Mouse (Mus musculus): ENCODE measurements around the gene Ccdc34.

Gene Ccdc34

DNA sequence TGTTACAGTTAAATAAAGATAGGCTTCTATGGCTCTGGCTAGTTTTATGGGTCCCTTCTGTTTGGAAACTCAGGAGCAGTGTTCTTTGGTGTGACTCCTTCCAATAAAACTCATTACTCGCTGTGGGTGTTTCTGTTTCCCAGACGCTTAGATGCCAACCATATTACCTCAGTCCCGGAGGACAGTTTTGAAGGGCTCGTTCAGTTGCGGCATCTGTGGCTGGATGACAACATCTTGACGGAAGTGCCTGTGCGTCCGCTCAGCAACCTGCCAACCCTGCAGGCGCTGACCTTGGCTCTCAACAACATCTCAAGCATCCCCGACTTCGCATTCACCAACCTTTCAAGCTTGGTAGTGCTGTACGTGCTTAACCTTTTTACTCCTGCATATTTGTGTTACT, 21.2 kb upstream of the Ccdc34 start:
- no peak for DNase-seq (ENCODE audit: low spot score)

DNA sequence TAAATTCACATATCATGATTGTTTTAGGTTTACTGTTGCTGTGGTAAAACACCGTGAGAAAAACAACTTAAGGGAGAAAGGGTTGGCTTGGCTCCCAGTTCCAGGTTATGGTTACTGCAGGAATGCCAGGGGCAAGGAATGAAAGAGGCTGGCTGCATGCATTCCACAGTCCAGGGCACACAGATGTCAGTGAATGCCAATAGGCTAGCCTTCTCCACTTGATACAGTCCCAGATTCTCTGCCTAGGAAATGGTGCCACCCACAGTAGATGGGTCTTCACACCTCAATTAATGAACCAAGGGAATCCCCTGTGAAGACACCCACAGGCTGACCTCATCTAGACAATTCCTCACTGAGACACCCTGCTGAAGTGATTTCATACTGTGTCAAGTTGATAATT, 12.9 kb upstream of the Ccdc34 start:
- no peak for DNase-seq (ENCODE audit: low spot score)

DNA sequence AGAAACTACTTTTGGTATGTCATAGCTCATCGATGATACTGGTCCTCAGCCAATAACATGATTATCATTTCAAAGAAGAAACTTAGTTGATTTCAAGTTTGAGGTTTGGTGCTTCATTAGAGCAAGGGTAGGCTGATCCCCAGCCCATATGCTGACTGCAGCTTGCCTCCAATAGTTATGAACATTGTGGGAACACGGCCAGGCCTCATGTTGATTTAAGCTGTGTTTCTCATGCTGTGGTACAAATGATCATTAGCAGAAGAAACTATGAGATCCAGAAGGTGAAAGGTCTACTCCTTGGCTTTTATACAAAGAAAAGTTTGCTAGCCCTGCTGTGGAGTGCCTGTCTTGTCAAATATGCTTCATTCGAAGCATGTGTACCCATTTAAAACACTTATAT, 12.5 kb upstream of the Ccdc34 start:
- no peak for DNase-seq (ENCODE audit: low spot score)

DNA sequence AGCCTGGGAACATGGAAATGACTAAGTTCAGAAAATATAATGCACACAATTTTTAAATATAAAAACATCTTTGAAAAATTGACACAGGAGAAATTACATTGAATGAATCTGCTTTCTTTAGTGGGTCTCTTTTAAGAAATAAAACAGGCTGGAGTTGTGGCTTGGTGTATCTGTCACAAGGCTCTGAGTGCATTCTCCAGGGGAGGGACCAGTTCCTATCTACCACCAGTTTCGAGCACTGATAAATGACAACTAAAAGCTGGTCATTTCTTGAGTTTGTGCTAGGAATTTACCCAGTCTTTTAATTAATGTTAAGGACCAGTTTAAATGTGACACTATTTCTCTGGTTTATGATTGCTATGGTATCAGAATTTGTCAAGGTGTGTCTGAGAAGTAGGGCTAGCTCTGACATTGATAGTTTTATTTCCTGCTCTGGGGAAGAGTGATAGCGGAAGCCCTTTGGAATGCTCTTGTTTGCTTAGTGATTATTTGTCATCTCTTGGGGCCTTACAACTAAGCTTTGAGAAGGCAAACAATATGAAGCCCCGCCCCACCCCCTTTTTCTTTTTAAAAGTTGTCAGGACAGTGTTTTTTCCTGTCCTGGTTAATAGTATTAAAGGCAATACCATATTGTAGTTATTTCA, 11.9 kb upstream of the Ccdc34 start:
- no peak for DNase-seq (ENCODE audit: low spot score)

DNA sequence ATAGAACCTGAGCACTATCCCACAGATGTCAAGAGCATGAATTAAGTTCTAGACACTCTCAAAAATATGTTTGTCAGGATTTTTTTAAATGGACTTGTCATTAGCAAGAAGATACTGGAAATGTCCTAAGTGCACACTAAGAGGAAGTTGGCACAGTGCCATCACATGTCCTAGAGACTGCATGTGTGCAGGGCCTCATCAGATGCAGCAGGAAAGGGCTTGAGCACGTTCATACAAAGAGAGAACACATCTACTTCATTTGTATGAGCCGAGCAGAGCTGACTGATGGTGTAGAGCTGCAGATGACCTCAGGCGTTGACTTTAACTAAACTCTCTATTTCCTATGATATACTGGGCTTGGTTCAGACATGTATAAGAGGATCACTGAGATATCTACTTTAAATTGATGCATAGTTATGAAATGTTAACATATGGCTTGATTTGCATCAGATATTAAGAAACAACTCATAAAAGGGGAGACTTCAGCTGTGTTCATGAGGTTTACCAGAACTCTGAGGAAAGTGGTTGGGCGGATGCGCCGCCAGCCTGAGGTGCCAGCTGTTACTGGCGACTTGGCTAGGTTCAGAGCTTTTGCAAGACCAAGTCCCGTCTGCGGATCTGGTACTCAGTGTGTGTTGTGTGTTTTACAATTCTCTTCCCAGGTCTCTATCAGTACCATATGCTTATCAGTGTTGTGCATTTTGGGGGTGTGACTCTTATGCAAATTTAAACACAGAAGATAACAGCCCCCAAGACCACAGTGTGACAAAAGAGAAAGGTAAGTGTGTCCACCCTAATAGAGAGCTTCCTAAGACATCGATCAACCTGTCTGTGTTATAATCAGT, 10.0 kb upstream of the Ccdc34 start:
- DNase-seq (ENCODE audit: low spot score), result no peak

DNA sequence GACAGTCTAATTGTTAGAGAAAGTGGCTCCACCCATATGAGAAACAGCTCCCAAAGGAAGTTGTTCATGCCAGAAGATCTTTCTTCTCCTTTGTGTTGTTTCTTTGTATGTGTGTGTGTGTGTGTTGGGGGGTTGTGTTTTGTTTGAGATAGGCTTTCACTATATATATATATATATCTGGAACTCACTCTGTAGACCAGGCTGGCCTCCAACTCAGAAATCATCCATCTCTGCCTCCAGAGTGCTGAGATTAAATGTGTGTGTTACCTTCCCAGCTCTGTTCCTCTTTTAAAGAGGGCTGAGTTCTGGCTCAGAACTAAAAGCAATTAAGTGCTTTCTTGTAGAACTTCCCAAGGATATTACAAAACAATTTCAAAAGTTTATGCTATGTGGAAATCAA, 8.2 kb upstream of the Ccdc34 start:
- no peak for DNase-seq (ENCODE audit: low spot score)

DNA sequence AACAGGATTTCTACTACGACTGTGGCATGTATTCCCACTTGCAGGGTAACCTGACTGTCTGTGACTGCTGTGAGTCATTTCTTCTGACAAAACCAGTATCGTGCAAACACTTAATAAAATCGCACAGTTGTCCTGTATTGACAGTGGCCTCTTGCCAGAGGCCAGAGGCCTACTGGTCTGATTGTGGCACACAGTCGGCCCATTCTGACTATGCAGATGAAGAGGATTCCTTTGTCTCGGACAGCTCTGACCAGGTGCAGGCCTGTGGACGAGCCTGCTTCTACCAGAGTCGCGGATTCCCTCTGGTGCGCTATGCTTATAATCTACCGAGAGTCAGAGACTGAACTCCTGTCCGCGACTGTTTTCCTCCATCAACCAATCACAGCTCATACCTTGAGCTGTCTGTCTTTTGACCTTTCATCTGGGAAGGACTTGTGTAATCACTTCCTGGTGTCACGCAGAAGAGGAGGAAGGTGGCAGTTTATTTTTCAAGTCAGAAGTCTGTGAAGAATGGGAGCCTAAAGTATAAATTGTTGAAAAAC, 5.4 kb upstream of the Ccdc34 start:
- no peak for DNase-seq (ENCODE audit: low spot score)

DNA sequence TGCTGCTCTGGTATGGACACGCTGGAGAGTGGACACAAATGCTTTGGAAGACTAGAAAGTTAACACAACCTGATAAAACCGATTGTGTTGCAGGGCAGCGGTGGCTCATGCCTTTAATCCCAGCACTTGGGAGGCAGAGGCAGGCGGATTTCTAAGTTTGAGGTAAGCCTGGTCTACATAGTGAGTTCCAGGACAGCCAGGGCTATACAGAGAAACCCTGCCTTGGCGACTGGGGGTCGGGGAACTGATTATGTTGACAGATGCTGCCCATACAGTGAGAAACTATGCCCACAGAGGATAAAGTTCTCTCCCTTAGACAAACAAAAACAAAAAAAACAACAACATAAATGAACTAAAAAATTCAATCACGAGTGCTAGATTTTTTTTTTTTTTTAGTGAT, 530 bp upstream of the Ccdc34 start:
- DNase-seq (ENCODE audit: low spot score), result no peak

DNA sequence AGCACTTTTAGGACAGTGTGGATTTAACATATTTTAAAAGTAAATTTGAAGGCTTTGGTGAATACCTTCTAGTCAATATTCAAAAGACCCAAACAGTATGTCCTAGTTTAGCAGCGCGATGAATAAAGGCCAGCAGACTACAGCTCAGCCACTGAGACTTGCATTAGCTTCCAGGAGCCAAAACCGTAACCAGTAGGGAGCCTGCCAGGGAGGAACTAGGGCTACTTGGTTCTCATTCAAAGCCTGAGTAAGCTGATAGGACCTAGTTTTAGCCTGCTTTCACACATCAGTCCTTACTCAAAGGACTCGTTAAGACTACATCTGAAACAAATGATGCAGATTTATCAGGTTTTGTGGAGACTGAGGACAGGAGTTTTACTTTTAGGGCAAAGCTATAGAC, 2.0 kb downstream of the Ccdc34 start:
- DNase-seq (ENCODE audit: low spot score), result no peak

DNA sequence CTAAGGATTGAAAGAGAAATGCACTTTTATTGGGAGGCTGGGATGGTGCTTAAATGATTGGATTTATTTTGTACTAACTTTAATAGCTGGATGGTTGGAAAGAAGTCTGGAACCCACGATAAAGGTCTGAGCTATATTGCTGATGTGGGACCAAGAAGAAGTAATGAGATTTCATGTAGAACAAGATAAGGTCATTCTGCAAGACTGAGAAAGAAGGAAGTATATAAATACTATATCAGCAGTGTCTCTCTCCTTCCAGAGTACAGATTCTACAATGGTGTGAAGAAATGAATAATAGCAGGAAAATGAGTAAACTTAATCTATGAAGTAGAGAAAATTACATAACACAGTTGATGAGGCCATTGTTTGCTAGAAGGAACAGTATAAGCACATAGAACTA, 2.8 kb downstream of the Ccdc34 start:
- DNase-seq (ENCODE audit: low spot score), result no peak

DNA sequence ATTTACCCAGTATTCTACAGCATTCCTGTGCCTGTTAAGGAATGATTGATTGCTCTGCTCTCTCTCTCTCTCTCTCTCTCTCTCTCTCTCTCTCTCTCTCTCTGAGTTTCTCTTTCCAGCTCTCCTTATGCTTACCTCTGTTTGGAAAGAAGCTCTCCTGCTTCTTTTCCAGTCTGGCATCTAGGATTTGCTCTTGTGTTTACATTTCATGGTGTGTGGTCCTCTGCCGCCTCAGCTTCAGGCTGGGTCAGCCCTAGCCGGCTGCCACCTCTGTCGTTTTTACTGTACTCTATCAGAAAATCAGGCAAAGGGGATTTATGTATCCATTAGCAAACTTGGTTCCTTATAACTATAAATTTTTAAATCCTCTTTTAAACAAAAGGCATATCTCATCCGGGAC, 18.6 kb downstream of the Ccdc34 start:
- no peak for DNase-seq (ENCODE audit: low spot score)

DNA sequence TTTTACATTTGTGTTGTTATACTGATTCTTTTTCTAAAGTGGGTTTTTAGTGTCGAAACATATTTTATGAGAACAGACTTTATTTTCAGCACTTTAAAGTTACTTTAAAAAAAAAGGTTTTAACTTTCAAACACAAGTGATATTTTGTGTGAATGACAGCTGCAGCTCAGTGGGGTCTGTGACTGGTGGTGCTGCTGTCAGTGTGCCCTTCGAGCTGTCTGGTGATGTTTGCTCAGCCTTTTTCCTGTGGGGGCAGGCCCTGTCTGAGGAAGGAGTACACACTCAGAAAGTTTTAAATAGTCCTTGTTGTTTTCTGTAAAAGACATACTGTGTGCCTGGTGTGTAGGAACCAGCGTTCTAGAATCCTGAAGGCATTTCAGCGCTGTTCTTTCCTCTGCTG, 19.0 kb downstream of the Ccdc34 start:
- DNase-seq (ENCODE audit: low spot score), result no peak

DNA sequence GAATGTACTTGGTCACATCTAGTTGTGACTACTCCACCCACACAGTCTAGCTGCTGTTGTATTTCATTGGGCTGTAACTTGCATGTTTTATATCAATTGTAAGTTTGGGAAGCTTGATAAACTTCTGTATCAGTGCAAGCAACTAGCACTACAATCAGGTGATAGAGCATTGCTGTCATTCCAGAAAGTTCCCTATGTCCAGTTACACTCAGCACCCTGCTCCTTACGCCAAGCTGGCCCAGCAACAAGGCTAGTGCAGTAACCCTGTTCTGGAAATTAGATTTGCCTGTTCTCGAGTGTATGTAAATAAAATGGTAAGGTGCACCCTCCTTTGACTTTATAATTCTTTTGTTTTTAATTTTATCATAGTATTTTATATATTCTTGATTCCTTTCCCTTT, 19.6 kb downstream of the Ccdc34 start:
- DNase-seq (ENCODE audit: low spot score), result no peak

DNA sequence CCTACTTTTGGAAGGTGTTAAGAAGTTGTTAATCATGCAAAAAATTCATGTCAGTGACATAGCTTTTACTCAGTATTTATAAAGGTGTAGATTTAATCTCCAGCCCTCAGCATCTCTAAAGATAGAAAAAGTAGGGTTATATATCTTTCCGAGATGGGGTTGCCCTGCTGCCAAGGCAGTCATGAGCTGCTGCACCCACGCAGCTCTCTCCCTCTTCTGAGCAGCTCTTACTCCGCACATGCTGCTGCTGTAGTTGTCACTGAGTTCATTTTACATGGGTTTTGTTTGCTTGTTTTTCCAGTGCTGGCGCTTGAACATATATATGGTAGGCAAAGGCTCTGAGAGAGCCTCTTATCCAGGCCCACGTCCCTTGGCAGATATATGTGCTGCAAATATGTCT, 20.7 kb downstream of the Ccdc34 start:
- no peak for DNase-seq (ENCODE audit: low spot score)

DNA sequence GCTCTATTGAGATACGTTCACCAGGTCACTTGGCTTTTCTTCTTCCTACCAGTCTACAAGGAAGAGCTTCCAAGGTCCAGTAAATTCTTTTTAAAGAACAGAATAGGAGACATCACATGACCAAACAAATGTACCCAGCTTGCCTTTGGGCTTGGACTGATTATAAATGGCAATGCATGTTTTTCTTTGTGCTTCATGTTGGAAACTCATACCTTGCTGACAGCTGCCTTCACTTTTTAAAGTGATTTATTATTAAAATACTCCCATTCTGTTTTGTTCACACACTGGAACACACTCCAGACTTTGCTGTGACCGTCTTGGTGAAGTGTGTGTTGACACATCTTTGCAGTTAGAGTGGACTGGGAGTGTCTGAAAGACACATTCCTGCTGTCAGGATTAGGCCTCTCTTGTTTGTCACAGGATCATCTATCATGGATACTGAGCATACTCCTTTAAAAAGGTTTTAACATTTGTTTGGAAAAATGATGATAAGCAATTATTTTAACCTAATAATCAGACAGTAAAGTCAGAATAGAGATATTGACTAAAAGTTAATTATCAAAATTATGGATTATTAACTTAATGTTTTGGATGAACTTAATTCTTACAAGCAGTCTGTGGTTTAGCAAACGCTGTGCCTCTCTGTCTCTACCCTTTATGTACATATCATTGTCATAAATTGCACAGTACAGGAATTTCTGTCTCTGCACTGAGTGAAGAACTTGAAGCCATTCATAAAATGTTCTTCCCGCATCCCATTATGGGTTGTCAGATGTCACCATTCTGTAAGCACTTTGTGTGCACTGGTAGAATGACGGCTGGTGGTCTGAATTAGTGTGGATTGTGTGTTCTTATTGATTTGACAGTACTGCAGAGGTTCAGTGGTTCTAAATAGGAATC, 25.5 kb downstream of the Ccdc34 start:
- no peak for DNase-seq (ENCODE audit: low spot score)

DNA sequence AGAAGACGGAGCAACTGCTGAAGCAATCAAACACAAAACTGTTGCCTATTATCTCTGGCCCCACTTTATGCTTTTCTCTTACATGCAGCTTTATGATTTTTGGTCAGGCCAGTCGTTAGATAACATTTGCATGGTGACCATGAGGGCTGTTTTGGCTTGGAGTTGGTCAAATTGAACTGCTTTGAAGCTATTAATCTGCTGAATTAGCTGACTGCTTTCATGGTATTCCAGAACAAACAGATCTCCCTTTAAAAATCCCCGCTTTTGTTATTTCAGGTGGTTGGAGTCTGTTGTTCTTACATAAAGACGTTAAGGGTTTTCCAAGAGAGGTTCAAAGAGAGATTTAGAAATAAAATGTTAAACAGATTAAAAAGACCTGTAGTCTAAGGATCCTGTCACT, 40.8 kb downstream of the Ccdc34 start:
- DNase-seq (ENCODE audit: low spot score), result no peak

DNA sequence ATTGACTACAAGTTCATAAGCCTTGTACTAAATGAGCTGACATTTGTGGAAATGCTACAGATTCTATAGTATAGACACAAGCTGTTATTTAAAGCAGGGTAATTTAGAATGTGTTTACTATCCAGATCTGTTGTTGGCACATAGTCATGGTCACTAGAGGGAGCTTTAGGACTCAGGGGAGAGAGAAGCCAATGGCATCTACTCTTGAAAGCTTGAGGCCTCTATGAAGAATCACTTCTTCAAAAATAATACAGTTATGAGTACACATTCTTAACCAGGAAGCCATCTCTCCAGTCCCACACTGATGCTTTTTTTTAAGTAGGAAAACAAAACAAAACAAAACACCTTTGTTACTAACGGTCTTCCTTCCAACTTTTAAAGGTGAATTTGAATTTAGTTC, 45.5 kb downstream of the Ccdc34 start:
- DNase-seq (ENCODE audit: low spot score), result no peak

DNA sequence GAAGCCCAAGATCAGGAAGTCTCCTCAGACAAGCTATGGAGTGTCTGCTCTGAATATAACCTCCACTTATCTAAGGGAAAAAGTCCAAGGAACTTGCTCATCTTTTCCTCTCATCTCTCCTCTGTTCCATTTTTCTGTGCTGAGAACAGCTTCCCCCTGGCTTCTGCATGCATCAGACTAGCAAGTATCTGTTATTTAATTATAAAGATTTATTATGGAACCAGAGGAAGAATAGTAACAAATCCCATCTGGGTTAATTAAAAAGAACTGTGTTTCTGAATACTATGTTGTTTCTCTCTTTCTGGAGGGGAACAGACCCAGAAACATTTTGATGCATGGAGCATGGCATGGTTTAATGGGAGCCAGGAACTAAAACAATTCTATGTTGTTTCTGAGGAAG, 51.3 kb downstream of the Ccdc34 start:
- DNase-seq (ENCODE audit: low spot score), result no peak

DNA sequence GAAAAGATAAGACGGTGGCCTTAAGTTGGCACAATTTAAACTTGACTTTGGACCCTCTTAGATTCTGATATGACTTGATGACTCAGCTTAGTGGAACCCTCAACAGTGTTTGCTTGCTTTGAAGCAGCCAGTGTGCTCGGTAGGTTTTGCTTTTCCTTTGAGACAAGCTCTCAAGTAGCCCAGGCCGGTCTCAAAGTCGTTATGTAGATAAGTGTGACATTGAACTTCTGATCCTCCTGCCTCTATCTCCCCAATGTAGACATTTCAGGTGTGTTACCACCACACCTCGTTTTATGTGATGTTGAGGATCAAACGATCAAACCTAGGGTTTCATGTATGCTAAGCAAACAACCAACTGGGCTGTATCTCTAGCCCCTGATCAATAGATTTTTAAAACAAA, 55.4 kb downstream of the Ccdc34 start:
- no peak for DNase-seq (ENCODE audit: low spot score)

DNA sequence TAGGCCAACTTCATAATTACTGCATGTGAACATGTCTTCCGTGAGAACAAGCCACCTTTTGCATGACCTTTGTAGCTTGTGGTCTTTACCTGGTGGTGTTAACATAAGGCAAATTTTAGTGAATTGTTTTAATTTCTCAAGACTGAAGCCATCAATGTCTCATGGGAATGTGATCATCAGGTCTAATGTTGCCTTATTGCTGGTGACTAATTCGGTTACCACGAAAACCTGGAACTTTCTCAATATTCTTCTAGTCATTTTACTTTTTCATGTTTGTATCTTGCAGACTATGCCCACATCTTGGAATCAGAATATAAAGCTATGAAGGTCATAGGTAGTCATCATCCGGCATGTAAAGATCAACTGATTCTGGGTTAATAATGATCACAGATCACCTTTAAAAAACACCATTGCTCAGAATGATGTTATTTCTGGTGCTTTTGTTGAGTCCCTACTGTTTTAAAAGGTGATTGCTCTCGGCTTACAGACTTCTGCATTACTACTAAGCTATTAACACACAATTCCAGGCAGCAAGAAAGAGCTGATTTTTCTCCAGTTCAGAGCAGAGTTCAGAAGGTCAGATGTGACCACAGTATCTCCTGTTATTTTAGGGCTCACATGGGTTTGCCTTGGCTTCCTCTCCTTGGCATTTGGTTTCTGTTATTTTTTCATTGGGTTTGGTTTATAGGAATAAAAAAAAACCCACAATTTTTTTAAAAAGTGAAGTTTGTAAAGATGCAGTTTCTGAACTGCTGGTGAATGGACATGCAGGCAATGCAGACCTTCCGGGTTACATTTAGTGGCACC, 57.2 kb downstream of the Ccdc34 start:
- DNase-seq (ENCODE audit: low spot score), result no peak

DNA sequence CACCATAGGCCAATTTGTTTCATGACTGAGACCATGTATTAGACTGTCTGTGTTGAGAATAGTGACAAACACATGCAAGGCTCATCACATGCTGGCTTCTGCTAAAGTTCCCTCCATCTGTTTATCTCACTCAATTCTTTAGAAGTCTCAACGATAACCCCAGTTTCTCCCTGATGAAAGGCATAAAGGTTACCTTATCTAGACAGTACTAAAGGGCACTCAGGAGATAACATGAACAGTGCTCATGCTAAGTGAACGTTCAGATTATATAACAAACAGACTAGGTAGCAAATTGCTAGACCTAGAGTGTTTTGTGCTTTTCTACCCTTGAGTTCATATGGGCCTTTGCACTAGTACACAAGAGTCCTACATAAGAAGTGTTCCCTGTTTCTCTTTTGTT, 59.6 kb downstream of the Ccdc34 start:
- DNase-seq (ENCODE audit: low spot score), result no peak

DNA sequence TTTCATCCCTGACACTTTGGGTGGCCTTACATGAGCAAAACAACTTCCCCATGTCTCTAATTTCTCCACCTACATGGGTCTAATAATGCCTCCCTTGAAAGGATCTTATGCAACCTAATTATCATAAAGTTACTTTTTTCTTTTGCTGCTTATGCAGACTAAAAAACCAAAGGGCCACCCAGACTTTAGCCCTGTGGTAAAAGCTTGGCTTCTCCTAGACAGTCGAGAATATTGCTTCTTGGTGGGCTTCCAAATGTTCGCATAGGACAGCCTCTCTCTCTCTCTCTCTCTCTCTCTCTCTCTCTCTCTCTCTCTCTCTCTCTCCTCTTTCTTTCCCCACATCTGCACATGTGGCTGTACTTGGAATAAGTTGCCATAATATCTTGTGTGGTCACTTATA, 60.0 kb downstream of the Ccdc34 start:
- DNase-seq (ENCODE audit: low spot score), result no peak
